Mouse (Mus musculus) CD4-positive, CD25-positive, alpha-beta regulatory T cell, adult 9 weeks (primary cell): ENCODE measurements around the gene Prl2b1. TPM values are rescaled to one million over a fixed set of nuclear protein-coding genes. Genes with fewer than 3 reads are reported as not detected.

Source experiments
- polyA plus RNA-seq: library from polyadenylated mRNA; unstranded; fragments of 100-300 nt; shearing (Covaris generic); gene quantifications from one replicate; pipeline ENCODE4 v1.2.1, GENCODE M21; 2017

Prl2b1 gene
- polyA plus RNA-seq: not detected

DNA sequence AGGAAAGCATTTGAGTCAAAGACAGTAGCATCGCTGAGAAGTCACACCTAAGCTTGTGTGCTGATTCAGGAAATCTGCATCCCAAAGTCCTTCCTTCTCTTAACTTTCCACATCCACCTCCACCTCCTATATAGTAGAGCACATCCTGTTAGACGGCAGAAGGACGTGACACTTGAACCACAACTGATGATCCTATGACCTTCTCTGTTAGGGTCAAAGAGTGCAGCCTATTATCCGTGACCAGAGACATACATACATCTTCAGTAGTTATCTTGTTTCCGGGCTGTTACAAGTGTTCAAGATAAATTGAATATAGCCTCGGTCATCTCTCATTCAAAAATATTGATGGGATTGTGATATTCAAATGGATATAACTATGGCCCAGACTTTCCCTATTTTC, at the start of gene Prl2b1:
Prl2b1 (minus strand) TSS at position 101 of the 400 bp plus-strand sequence.

DNA sequence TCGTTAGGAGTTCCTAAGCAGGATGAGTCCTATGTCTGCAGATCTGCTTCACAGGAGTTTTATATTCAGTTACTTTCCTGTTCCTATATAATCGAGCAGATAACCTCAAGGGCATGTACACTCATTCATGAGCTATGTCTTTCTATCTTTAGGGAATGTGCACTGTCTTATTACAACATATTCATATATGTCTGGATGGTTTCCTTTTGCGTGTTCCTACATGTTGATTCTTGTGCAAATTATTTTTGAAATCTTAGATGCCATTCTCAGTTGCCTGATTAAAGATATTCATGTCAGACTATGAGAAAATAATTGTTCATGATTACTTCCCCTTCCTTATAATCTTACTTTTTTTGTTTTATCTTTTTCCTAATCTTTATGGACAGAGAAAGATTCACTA, 47.9 kb upstream of the Prl2b1 start, which contains the start of gene Prl8a6:
Prl8a6 (minus strand) TSS at position 101 of the 400 bp plus-strand sequence.

DNA sequence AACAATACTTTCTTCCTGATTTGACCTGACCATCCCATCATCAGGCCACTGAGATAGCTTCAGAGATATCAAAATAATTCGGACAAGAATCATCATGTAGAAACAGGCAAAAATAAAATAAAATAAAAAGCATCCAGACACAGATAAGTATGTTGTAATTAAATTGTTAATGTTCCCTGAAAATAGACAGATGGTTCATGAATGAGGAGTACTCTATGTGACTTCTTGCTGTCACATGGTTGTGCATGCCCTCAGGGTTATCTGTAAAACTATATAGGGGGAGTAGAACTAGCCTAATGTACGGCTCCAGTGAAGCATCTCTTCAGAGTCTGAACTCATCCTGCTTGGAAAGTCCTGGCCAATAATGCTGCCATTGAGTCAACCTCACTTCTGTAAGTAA, 45.3 kb downstream of the Prl2b1 start, which contains the start of gene Prl8a2:
Prl8a2 (plus strand) TSS at position 301 of the 400 bp plus-strand sequence.

Other genes starting within 250 kb of the Prl2b1 start
- gene Prl3d3, start 234.1 kb downstream of the Prl2b1 start, polyA plus RNA-seq: not detected
- gene Prl3c1, start 194.2 kb downstream of the Prl2b1 start, polyA plus RNA-seq: not detected
- not detected for gene Prl3b1, start 149.0 kb downstream of the Prl2b1 start, polyA plus RNA-seq
- gene Prl3a1, start 131.4 kb downstream of the Prl2b1 start, polyA plus RNA-seq: not detected
- not detected for gene Prl6a1, start 78.2 kb downstream of the Prl2b1 start, polyA plus RNA-seq
- gene Prl8a2, start 45.2 kb downstream of the Prl2b1 start, polyA plus RNA-seq: not detected
- not detected for gene Prl8a6, start 47.8 kb upstream of the Prl2b1 start, polyA plus RNA-seq
- not detected for gene Prl8a8, start 122.4 kb upstream of the Prl2b1 start, polyA plus RNA-seq
- gene Prl8a9, start 173.8 kb upstream of the Prl2b1 start, polyA plus RNA-seq: not detected
- gene Prl8a1, start 191.3 kb upstream of the Prl2b1 start, polyA plus RNA-seq: not detected
- not detected for gene Prl7b1, start 219.7 kb upstream of the Prl2b1 start, polyA plus RNA-seq